Mouse (Mus musculus) bone marrow, adult 2 months (tissue): ENCODE measurements around the gene Skint6. TPM values are rescaled to one million over a fixed set of nuclear protein-coding genes. Genes with fewer than 3 reads are reported as not detected.
"Not testable (repeated sequence)": the region's sequence is repeated elsewhere in the genome, so short reads cannot be mapped to it uniquely, and the experiment has no call there.

ENCODE experiments used
- H3K27ac ChIP-seq: fragments of 200-500 bp; 2 replicates; pipeline ENCODE4 v1.5.1; 2012; ENCODE audit warnings: low read depth, mild to moderate bottlenecking, control low read depth, inconsistent platforms, low read length; ENCODE audit not compliant: control insufficient read depth, poor library complexity, insufficient read depth
- H3K4me1 ChIP-seq: fragments of 200-500 bp; 2 replicates; pipeline ENCODE4 v1.6.1; 2011; ENCODE audit warnings: low read length; ENCODE audit not compliant: control insufficient read depth, insufficient read depth
- H3K4me3 ChIP-seq: fragments of 200-500 bp; replicated peaks from 2 replicates; pipeline ENCODE3; 2011; ENCODE audit warnings: mild to moderate bottlenecking, low read depth, low read length, control low read depth; ENCODE audit not compliant: control insufficient read depth
- CTCF ChIP-seq: fragments of 200-500 bp; IDR thresholded peaks from 2 replicates; pipeline ENCODE4 v1.5.1; 2011; ENCODE audit warnings: low read length, control low read depth; ENCODE audit not compliant: control insufficient read depth, insufficient read depth
- POLR2A ChIP-seq: fragments of 200-500 bp; IDR thresholded peaks from 2 replicates; pipeline ENCODE4 v1.6.1; 2011; ENCODE audit warnings: low read depth, mild to moderate bottlenecking, control low read depth, low read length, borderline replicate concordance; ENCODE audit not compliant: control insufficient read depth
- WGBS: fragments of 180-500 bp; shearing (Covaris S2); methylation state at CpG from one replicate; pipeline ENCODE4 v1.1.7; 2018; 5-methylcytosine and 5-hydroxymethylcytosine counted together
- polyA plus RNA-seq: library from polyadenylated mRNA; stranded (reverse); fragments of >200 nt; gene quantifications from 2 replicates; pipeline ENCODE4 v1.2.4, GENCODE M21; 2011; ENCODE audit warnings: low replicate concordance; ENCODE audit not compliant: missing spikeins, insufficient read depth, insufficient read length

Gene Skint6
- polyA plus RNA-seq, result 0.34 and 0.52 TPM in 2 replicates

DNA sequence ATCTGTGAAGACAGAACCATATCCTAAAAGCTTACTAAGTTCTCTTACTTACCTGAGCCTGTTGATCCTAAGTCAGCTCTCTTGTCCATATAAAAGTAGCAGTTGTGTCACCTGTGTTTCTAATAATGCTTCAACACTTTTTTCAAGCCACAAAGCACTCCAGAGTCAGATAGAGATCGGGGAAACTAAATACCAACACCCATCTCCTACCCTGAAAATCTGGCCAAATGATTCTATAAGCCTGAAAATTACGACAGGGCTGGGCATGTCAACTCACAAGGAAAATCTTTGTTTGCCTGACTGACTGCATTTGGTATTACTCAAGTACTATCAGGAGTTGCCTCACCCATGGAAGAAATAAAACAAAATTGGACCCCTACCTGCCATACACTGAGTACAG is at the start of gene Skint6:
Gene Skint6, minus strand, starts transcription at position 101 of the 400 bp plus-strand sequence.
- TF ChIP-seq CTCF (no peak), POLR2A (no peak)

DNA sequence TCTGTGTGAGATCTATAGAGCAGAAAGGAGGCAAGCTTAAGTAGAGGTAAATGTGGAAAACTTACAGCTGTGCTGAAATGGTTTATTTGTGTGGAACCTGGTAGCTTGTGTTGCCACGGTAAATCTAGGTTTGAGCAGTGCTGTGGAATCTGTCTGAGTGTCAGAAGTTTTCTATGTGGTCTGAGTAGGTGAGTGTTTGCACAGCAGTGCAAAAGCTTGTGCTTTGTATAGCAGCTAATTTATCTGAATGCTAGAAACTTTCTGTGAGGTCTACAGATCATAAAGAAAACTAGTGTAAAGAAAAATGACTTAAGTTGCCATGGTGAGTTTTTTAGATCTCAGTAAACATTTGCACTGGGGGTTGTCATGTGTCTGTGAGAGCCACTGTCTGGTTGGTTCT is 34.1 kb upstream of the Skint6 start:
- WGBS, result 82% methylated on average over 1 of the region's 1 CpGs
- TF ChIP-seq POLR2A (no peak), CTCF (no peak)
- Histone ChIP-seq H3K27ac (no peak overlapping the region), H3K4me3 (no peak overlapping the region), H3K4me1 (no peaks in the 10 kb centered on the region)

More for the DNA sequence above, at the start of gene Skint6:
- Histone ChIP-seq H3K27ac (no peak within 1 kb of the TSS), H3K4me3 (no peak within 1 kb of the TSS), H3K4me1 (no peaks in the 10 kb centered on the region)
- WGBS, result 47% methylated on average over 2 of the region's 2 CpGs

DNA sequence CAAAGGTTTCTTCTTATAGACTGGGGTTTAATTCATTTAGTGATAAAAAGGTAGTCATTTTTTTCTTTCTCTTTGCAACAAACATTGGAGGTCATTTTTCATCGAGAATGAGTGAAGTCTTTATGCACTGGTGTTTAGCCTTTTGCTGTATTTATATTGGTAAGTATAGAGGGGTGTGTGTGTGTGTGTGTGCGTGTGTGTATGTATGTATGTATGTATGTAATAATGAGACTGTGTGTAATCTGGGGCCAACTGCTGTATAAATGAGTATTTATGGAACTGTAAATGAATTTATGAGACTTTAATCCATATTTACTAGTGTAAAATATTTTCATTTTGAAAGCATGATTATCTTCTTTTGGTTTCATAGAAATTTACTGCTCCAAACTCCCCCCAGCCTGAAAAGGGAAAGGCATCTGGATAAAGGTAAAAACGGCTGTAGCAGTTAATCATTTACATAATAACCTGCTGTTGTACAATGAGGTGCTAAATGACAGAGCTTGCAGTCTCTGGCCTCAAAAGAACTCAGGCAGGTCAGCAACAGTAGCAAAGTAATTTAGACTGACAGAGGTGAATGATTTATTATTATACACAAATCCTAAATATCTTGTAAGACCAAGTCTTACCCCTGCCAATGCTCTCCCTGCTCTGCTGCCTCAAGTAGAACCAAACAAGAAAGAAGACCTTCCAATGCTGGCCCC is 15.2 kb upstream of the Skint6 start:
- WGBS, result 57% methylated on average over 3 of the region's 3 CpGs
- no peak for TF ChIP-seq POLR2A
- no peak for TF ChIP-seq CTCF

DNA sequence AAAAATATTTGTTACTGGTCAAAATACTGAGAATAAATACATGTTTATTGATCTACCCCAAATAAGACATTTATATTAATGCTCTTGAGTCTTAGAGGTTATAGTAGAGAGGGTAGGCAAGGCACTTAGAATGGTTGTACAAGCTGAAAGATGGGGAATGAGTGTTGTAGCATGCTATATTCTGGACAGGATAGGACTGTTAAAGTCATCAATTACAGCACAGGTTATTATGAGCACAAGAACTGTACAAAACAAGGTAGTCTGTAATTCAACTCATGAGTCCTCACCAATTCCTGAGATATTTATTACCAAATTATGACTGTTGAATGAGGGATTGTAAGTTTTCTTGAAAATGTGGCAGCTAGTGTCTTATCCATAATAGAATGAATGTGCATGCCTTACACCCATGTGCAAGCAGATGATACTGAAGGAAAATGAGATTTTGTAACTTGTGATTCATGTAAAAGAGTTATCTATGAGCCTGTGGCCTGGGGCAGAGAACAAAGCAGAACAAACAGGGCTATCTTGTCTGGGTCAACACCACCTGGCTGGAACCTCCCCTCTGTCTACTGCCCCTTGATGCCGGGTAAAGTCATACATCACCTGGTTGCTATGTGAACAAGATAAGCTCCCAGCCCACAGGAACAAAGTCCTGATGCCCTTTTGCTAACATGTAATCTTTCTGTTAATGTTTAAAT is 23.3 kb downstream of the Skint6 start:
- Histone ChIP-seq H3K4me3 (no peak overlapping the region), H3K4me1 (no peaks in the 10 kb centered on the region), H3K27ac (no peak overlapping the region)
- TF ChIP-seq CTCF, result no peak
- TF ChIP-seq POLR2A, result no peak
- 93% methylated on average over 1 of the region's 1 CpGs for WGBS

More for the DNA sequence above, 15.2 kb upstream of the Skint6 start:
- no peaks in the 10 kb centered on the region for H3K4me1 ChIP-seq
- H3K27ac ChIP-seq, result no peak overlapping the region
- H3K4me3 ChIP-seq, result no peak overlapping the region

DNA sequence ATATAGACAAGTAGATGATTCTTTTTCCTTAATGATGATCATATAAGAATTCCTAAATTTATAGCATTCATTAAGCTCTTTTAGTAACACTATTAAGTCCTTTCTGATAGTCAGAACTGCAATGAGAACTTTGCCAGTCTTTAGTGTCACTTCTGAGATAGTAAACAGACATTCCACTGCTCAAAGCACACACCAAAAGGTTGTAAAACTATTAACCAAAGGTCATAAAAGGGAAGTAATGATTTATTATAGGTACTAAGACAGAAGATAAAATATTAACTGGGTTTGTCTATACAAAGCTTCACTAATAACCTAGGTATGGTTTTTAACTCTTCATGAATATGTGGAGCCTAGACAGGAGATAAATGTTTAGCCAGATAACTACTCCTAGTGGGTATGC is 41.0 kb downstream of the Skint6 start:
- Histone ChIP-seq H3K4me3 (no peak overlapping the region), H3K4me1 (no peaks in the 10 kb centered on the region), H3K27ac (no peak overlapping the region)
- no peak for TF ChIP-seq POLR2A
- no peak for TF ChIP-seq CTCF

DNA sequence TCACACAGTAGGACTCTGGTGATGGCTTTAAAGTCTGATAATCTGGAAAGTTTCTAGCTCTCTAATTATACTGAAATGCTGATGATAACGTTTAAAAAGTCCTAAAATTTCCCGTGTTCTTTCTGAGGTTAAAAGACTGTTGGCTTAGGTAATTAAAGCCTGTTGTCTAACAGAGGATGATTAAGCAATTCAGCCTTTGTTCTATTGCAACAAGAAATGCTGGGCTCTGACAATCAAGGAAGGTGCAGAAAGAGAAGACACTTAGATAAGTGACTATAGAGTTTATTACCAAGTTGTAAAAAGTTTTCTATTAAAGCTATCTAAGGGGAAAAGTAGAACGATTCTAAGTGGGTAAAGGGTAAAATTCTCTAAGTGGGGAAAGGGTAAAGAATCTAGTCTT is 219.2 kb downstream of the Skint6 start:
- no peak for TF ChIP-seq CTCF
- TF ChIP-seq POLR2A, result no peak
- Histone ChIP-seq H3K27ac (no peak overlapping the region), H3K4me3 (no peak overlapping the region), H3K4me1 (no peaks in the 10 kb centered on the region)
- WGBS, result 54% methylated on average over 3 of the region's 3 CpGs

DNA sequence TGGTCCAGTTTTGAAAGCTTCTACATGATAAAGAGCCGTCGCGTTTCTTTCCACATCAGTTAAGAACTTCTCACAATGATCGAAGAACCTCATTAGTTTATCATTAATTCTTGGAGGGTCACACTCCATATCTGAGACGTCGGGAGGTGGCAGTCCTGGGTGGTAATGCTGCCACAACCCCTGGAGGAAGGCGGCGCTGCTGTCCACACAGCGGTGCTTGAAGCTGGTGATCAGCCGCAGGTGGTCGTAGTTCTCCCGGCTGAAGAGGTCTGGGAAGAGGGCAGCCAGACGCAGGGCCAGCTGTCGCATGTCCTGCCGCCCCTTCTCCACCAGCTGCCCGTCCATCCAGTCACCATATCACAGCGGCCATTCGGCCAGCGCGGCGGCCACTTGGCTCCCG is 307.6 kb downstream of the Skint6 start:
- H3K4me1 ChIP-seq, H3K27ac ChIP-seq, H3K4me3 ChIP-seq: not testable (repeated sequence)
- 32% methylated on average over 22 of the region's 22 CpGs for WGBS

DNA sequence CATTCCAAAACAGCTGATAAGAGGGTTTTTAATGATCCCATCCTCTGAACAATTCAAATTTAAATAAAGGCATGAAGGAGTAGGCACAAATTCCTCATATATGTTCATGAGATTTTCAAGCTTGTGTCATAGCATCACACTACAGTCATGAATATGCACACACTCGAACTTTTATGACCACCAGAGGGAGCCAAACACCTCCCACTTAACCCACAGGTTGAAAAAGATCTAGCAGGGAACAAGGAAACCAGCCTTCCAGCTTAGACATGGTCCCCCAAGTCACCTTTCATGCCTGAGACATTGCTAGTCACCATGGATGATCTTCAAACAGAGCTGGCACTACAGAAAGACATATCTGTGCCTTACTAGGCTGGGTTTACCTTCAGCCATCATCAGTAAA is 496.1 kb downstream of the Skint6 start:
- Histone ChIP-seq H3K4me3 (no peak overlapping the region), H3K27ac (no peak overlapping the region), H3K4me1 (no peaks in the 10 kb centered on the region)
- no peak for TF ChIP-seq CTCF
- no peak for TF ChIP-seq POLR2A
- 0% methylated on average over 1 of the region's 1 CpGs for WGBS
